In genomic region chr3:68267905-68268304, GRCm38 (mm10) we compare ENCODE assay signal across 21 mouse cellular contexts.
DNase-seq lines count a peak whose midpoint lies in the region; ATAC-seq and TF ChIP-seq lines count a peak whose summit lies in the region.
"Had no signal": no experiment of that assay in that cellular context is flagged by ENCODE, and none has a peak within 500 bp of the region (broad histone marks: within the 10 kb centered on the region; RNA-seq: fewer than 3 reads in every experiment).

No protein-coding gene starts in this region.

- TF ChIP-seq CTCF in layer of hippocampus, adult 2 months (conservative IDR thresholded peaks at IDR 0.05) = no peak

- DNase-seq in frontal cortex, postnatal 10 days (ENCODE audit: low spot score in 2 of 2) = no peak
- peak in 1 of 2 experiments; percentile 19 for DNase-seq in layer of hippocampus, adult 2 months (ENCODE audit: low spot score in 2 of 2)
- DNase-seq in layer of hippocampus, postnatal 10 days (ENCODE audit: low spot score in 2 of 2) = no peak
- DNase-seq in brain, adult 2 months (ENCODE audit: low read depth, low spot score) = peak; percentile 60
- DNase-seq: adrenal gland, postnatal 10 days; adrenal gland, postnatal 25 days; B cell, adult 2 months; cerebellum, adult 11-12 months; cerebellum, adult 2 months; cerebellum, adult 9-10 months; cerebellum, postnatal 10 days; cerebellum, postnatal 25 days; forebrain, postnatal 0 days had no signal

- no peak overlapping the region for H3K4me3 ChIP-seq in layer of hippocampus, adult 2 months
- H3K4me3 ChIP-seq: embryonic facial prominence, embryonic 10.5 days; embryonic facial prominence, embryonic 12.5 days; forebrain, embryonic 13.5 days; forebrain, embryonic 15.5 days had no signal

- peak overlapping the region; percentile 8; the same call in 1 of the 2 replicates for H3K27ac ChIP-seq in layer of hippocampus, adult 2 months
- H3K27ac ChIP-seq: embryonic facial prominence, embryonic 10.5 days; embryonic facial prominence, embryonic 12.5 days; forebrain, embryonic 13.5 days; forebrain, embryonic 15.5 days had no signal

- peak; percentile 88 for ATAC-seq in frontal cortex, adult (ENCODE audit: low TSS enrichment)
- ATAC-seq: activated CD4-positive, CD25-positive, alpha-beta regulatory T cell, adult 4 months; CD4-positive, CD25-positive, alpha-beta regulatory T cell, adult 4 months; forebrain, embryonic 13.5 days; forebrain, embryonic 15.5 days; forebrain, postnatal 0 days; Patski had no signal
